Mouse (Mus musculus): ENCODE data around the gene Olfr821. TPM values are rescaled to one million over a fixed set of nuclear protein-coding genes. Genes with fewer than 3 reads are reported as not detected.
"Not testable (repeated sequence)": the region's sequence is repeated elsewhere in the genome, so short reads cannot be mapped to it uniquely, and the experiment has no call there.

Olfr821 gene
- total RNA-seq (2021), result not detected
- long read RNA-seq, experiment 1, result 0 reads
- long read RNA-seq, experiment 2, result 0 reads

DNA sequence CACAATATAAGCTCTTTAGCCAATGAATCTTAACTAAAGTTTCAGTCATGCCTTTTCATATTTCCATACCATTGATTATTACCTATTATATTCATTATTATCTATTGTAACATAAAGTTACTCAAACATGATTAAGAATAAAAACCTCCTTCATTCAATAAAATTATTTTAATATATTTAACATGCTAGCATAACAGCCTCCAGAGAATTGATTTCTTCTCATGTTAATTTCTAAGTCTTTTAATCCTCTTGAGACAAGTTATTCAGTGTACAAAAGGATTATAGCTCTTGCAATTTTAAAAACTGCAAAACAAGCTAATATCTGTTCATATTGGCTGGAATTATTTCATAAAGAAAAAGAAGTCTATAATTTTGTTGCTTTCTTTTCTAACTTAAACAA, at the start of gene Olfr821:
TSS of gene Olfr821 (plus strand) at position 301 of the 400 bp plus-strand sequence.
- no peak for DNase-seq (ENCODE audit: low spot score in 2 of 2)

DNA sequence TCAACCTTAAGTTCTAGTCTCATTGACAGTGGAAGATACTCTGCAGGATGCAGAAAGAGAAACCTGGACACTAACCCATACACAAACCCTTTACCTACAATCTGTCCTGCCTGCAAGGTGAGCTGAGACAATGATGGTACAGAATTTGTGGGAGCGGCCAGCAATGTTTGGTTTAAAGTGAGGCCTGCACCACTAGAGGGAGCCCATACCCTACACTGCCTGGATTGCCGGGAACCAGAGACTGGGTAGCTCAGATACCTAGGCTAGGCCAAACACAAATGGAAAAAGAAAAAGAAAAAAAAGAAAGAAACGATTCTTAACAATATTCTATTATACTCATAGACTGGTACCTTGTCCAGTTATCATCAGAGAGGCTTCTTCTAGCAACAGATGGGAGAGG, 48.3 kb upstream of the Olfr821 start:
- not testable (repeated sequence) for DNase-seq (ENCODE audit: low spot score in 2 of 2)

DNA sequence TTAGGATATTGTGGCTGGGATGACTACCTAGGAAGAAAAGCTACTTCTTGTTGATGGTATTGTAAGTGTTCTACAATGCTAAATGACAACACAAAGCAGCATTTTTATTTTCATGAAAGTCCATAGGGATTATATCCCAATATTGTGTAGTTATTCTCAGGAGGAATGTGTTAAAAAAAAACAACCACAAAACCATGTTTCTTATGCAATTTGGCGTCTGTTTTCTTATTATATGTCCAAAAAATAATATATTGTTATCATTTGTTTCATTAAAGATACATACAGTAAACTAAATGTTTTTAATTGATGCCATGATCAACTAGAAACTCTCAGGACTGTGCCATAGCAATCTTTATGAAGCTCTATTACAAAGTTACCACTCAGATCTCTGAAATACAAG, 45.2 kb upstream of the Olfr821 start, which contains the start of gene Gm10310:
TSS of gene Gm10310 (minus strand) at position 101 of the 400 bp plus-strand sequence.
- DNase-seq (ENCODE audit: low spot score in 2 of 2), result not testable (repeated sequence)

DNA sequence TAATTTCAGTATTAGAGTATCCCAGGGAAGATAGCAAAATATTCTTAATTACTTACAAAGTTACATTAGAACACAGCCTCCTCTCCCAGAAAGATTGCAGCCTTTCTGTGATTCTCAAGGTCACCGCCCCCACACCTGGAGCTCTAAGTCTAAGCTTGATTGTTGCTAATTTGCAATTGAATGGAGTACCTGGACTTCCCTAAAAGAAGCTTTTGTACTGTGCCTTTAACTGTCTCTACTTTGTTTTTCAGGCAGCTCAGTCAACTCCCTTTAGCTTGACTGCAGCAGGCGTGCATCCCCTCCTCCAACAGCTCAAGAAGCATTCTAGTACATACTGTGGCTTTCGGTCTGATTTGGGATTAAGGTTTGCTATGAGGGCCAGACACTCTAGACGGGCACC, 26.0 kb upstream of the Olfr821 start:
- DNase-seq (ENCODE audit: low spot score in 2 of 2), result not testable (repeated sequence)

DNA sequence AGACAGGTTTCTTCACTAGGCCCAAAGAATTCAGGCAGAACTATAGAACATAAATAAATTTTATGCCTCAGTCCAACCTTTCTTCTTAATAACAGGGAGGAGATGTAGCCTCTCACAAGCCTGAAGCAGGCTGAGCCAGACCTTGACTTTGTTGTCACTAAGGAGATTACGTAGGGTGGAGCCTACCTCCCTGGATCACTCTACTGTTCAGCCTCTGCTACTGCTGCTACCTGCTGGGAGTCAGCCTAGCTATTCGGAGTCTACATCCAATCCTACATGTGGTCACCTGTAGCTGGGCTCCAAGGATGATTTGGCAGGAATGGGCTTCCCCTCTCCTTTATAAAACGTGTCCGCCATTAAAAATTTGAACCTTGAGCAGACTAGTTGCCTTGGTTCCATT, 24.8 kb upstream of the Olfr821 start:
- DNase-seq (ENCODE audit: low spot score in 2 of 2), result not testable (repeated sequence)

DNA sequence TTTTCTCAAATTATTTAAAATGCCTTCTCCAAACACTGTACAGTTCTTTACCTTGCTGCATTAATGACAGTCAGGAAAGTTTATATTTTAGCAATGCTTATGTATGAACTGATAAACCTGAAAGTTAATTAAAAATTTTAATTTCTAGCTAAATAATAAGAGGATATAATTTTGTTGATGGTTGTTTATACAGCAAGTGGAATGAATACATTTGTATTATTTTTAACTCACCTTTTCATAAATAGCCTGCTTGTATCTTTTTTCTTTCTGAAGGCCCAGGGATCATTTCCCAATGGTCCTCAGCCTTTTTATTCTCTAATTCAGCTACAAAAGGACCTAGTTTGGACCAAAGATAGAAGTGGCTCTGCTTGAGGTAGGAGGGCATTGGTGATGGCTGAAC, 17.8 kb upstream of the Olfr821 start, which contains the start of gene Olfr820:
TSS of gene Olfr820 (plus strand) at position 301 of the 400 bp plus-strand sequence.
- DNase-seq (ENCODE audit: low spot score in 2 of 2), result no peak

DNA sequence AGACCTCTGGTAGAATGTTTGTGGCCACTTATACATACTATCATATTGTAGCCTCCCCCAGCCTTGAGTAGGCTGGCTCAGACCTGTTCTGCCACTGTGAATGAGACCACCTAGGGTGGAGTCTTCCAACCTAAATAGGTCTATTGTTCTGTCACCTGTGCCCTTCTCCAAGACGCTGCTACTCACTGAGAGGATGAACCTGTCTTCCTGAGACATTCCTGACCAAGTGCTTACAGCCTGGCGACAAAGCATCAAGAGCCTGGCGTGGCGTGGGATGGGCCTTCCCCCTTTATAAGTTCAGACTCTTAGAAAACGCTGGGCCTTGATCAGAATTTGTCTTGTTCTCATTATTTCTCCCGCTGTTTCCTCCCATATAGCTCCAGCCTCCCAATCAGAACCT, 6.9 kb downstream of the Olfr821 start:
- no peak for DNase-seq (ENCODE audit: low spot score in 2 of 2)

DNA sequence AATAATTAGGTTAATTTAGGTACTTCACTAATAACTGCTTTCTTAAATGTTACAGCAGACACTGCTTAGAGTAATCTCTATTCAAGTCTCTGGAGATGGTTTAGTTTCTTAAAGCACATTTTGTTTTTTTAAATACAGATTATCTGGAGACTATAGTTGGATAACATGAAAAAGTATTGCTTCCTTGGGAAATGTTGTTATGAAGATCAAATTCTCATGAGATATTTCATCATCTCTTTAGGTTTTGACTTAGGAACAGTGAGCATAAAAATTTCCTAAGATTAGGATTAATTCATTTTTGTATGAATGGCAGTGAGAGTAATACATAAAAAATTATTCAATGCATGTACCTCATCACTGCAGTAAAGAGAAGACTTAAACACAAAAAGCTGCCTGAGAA, 40.8 kb downstream of the Olfr821 start, which contains the start of gene Olfr822:
TSS of gene Olfr822 (plus strand) at position 301 of the 400 bp plus-strand sequence.
- DNase-seq (ENCODE audit: low spot score in 2 of 2), result no peak

Other genes with a start within 250 kb of the Olfr821 start
- gene Olfr810, start 235.4 kb upstream of the Olfr821 start, total RNA-seq (2021), result not detected
- not detected for gene Olfr811, start 226.0 kb upstream of the Olfr821 start, total RNA-seq (2021)
- gene Olfr812, start 184.3 kb upstream of the Olfr821 start, total RNA-seq (2021), result not detected
- gene Olfr813, start 175.0 kb upstream of the Olfr821 start, total RNA-seq (2021), result not detected
- not detected for gene Olfr814, start 150.5 kb upstream of the Olfr821 start, total RNA-seq (2021)
- gene Olfr815, start 124.5 kb upstream of the Olfr821 start, total RNA-seq (2021), result not detected
- not detected for gene Olfr816, start 114.8 kb upstream of the Olfr821 start, total RNA-seq (2021)
- gene Olfr818, start 81.2 kb upstream of the Olfr821 start, total RNA-seq (2021), result not detected
- not detected for gene Olfr819, start 63.1 kb upstream of the Olfr821 start, total RNA-seq (2021)
- gene Olfr247, start 54.2 kb upstream of the Olfr821 start, total RNA-seq (2021), result not detected
- not detected for gene Gm10310, start 45.3 kb upstream of the Olfr821 start, total RNA-seq (2021)
- not detected for gene Olfr820, start 17.7 kb upstream of the Olfr821 start, total RNA-seq (2021)
- not detected for gene Olfr822, start 40.9 kb downstream of the Olfr821 start, total RNA-seq (2021)
- not detected for gene Olfr823, start 85.0 kb downstream of the Olfr821 start, total RNA-seq (2021)
- not detected for gene Olfr824, start 99.7 kb downstream of the Olfr821 start, total RNA-seq (2021)
- gene Olfr825, start 136.4 kb downstream of the Olfr821 start, total RNA-seq (2021), result not detected
- not detected for gene Olfr826, start 153.8 kb downstream of the Olfr821 start, total RNA-seq (2021)
- gene Olfr827, start 184.1 kb downstream of the Olfr821 start, total RNA-seq (2021), result not detected
- gene Neurod4, start 249.9 kb downstream of the Olfr821 start, total RNA-seq (2021), result under 1 TPM; 0.25 to 0.51 TPM